Mouse (Mus musculus) MEL (cell line): ENCODE data around the gene Rhcg.

Source experiments
- EP300 ChIP-seq, 2 experiments: IDR thresholded peaks; 2 replicates each; pipeline ENCODE4 v1.6.1; 2011; ENCODE audit warnings: improper control_type of control experiment in 2 of 2, low read length in 2 of 2, low read depth in 1 of 2, mild to moderate bottlenecking in 1 of 2
- ETS1 ChIP-seq: IDR thresholded peaks from 2 replicates; pipeline ENCODE4 v1.6.1; 2012; ENCODE audit warnings: low read depth, mild to moderate bottlenecking, inconsistent platforms, low read length, improper control_type of control experiment, moderate library complexity

DNA sequence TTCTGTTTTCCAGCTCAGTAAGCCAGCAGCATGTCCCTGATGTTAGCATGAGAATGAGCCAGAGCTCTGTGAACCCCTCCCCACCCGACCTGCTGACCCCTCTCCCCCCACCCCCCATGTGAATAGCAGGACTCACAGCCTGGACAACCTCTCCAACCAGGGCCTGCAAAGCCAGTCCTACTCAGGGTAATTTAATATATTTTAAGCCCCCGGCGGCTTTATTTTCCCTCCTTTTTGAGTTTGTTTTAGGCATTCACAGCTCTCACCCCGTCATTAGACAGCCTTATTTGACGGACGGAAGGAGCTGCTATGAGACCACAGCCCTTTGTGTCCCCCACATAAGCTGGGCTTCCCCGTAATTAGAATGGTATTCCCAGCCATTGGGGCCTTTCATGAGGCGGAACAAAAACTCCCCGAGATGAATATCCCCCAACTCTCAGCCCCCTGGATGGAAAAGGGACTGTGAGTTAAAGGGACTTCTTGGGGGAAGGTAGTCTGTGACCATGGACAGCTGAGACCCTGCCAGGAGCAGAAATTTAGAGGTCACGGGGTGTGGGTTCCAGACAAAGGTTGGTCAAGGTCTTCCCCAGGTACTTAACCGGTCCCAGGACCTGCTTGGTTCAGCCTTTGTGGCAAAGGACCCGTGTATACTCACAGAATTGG is 68.4 kb downstream of the Rhcg start:
- TF ChIP-seq ETS1 (no peak), EP300 (IDR thresholded peaks at IDR 0.05; ENCODE audit: low read depth in 1 of 2, low read length in 2 of 2) (no peak)
